Mouse (Mus musculus) CD8-positive naive resting alpha-beta T cell, adult 2 months (primary cell): ENCODE measurements around the gene Mfap4.

Experiments
- DNase-seq, 2 experiments: peaks; one replicate each; pipeline ENCODE4 v3.0.0; 2022; ENCODE audit warnings: low read depth in 2 of 2, low spot score in 2 of 2

Mfap4 gene

DNA sequence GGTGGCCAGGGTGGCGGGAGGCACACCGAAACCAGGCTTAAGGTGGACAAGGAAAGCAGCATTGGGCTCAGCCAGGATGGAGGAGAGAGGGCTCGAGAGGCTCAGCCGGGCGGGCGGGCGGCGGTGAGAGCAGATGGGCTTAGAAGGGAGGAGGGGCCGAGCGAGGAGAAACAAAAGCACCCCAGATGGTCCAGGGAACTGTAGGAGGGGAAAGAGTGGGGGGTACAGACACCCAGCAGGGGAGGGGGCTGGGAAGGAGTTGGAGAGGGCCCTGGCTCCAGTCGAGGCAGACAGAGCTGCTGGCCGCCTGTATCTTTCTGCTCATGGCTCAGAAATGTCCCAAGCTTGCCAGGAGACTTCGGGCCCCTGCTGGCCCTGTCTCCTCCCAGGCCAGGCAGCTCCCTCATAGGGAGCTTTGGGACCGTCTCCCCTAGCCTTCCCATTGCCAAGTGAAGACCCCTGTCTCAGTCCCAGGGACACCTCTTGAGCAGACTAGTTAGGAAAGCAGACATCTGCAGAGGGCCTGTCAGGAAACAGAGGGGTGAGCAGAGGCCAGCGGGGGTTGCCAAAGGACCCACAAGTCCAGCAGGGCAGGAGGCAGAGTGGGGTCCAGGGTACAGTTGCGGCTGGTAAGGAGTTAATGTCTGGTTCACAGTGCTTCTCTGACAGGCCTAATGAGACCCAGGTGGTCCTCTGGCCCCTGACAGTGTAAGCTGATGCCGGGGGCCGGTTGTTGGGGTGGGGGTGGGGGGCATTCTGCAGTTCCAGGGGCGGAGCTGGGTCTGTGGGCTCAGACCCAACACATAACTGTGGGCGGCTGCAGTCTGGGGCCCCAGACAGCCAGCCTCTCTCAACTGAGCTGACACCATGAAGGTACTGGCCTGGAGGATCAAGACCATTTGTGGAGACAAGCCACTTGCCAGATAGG lies at the start of gene Mfap4:
Gene Mfap4 (plus strand): TSS at position 819 of the 928 bp plus-strand sequence.
- no peak for DNase-seq

DNA sequence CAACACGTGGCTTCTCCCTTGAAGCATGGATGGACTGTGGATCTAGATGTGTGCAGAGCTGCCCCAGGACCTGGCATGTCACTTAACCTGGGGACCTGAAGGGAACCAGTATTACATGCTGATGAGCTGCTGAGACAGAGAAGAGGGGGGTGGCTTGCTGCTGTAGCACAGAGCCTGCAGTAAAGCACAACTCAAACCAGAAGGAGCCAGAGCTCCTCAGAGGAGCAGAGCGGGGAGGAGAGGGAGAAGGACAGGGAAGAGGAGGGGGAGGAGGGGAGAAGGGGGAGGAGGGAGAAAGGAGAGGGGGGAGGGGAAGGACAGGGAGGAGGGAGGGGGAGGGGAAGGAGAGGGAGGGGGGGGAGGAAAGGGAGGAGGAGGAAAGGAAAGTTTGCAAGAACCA lies 48.9 kb upstream of the Mfap4 start:
- no peak for DNase-seq

DNA sequence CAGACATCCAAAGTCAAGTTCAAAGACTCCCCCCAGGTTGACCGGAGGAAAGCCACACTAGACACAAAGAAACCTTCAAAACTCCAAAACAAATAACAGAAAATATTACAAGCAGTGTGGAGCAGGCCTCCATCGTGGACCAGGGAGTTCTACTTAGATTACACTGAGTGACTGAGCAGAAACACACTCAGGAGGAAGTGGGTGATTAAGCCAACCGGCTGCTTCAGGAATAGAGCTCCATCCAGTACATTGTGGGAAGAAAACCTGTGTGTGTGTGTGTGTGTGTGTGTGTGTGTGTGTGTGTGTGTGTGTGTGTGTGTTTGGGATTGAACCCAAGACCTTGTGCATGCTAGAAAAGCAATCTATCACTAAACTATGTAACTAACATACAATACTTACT lies 46.1 kb upstream of the Mfap4 start:
- DNase-seq, result no peak

DNA sequence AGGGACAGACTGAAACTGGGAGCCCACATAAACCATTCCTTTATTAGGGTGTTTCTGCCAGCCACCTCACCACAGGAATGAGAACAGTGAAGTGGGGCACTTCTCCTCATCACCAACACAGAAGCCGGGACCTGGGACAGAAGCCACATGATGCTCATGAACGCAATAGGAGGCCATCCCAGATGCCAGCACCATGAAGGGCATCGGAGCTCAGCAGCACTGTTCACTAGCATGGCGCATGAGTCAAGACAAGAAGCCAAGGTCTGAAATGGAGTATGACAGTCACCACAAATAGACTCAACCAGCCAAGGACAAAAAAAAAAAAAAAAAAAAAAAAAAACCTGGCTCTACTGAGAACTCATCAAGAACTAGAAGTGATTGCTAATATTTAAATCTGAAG lies 44.8 kb upstream of the Mfap4 start:
- DNase-seq, result no peak

DNA sequence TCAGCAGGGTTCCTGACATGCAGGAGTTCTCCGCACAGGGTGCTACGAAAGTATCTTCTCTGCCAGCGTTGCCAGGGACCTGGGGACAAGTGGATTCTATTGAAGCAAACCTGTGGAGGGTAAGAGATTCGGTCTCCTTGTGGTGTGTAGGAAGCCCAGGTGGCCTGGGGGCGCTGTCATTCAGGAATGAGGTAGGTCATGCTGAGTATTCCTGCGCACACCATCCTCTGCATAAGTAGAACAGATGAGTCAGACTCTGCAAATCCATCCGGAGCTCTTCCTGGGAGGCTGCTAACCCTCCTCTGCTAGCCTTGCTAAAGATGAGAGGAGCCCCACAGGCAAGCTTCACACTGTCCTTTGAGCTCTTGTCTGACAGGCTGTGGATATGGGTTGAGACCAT lies 43.6 kb upstream of the Mfap4 start:
- DNase-seq, result no peak

- DNase-seq, result no peak
Measured at GRCm38 (mm10) chr11:61443807-61444206, 41.4 kb upstream of the Mfap4 start.

- no peak for DNase-seq
Measured at GRCm38 (mm10) chr11:61447296-61447695, 37.9 kb upstream of the Mfap4 start.

DNA sequence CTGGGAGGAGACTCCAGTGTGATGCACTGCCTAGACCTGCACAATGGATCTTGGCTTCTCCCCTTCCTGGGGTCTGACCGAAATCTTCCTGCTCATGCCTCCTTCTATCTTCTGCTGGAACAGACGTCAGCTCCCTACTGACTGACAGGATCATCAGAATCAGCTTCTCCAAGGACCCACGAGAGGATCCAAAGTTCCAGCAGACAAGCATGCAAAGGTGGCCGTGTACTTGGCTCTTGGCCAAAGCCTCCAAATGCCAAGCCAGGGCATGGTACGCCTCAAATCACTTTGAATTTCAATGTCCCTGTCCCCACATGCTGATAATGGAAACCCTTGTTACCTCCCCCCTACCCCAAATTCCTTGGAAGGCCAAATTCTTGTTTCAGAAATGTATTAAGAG lies 37.2 kb upstream of the Mfap4 start:
- no peak for DNase-seq

DNA sequence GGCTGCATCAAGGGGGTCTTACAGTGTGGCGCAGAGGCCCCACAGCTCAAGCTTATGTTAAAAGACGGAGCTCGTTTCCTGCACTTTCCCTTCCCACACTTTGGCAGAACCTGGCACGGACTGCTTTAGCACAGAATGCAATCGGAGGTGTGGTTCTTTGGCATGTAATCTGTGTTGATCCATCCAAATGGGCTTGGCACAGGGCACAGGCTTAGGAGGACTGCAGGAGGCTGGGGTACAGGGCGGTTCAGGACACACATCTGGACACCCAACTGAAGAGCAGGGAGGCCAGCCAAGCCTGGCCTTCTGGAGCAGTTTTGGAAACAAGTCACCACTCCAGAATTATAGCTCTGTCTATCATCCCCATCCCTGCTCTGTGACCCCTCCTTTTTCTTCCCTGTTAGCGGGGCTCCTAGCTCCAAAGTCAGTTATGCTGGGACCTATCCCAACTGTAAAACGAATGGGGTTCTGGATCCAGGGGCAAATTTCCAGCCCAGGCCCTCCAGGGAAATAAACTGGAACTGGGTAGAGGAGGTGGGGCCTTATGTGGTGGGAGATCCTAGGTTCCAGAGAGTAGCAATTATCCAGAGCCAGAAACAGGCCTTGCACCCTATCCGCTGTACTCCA lies 36.5 kb upstream of the Mfap4 start:
- no peak for DNase-seq

GRCm38 (mm10) chr11:61449499-61450292 lies 35.5 kb upstream of the Mfap4 start:
- DNase-seq, result peak in 1 of 2 experiments; percentile 3

GRCm38 (mm10) chr11:61464071-61464470 lies 21.2 kb upstream of the Mfap4 start:
- no peak for DNase-seq

DNA sequence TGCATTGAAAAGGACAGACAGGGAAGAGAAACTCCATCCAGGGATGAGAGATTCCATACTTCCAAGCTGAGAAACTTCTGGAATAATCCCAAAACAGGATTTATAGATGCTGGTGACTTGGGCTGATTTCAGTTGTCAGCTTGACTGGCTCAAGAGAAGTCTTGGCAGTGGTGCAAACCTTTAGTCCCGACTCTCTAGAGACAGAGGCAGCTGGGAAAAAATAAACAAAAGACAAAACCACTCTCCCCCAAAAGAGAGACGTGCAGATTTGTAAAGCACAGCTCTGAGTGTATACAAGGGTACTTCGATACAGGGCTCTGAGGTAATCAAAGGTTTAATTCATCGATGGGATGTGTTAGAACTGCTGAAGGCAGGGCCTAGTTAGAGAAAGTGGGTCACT lies 19.8 kb upstream of the Mfap4 start:
- DNase-seq, result no peak

DNA sequence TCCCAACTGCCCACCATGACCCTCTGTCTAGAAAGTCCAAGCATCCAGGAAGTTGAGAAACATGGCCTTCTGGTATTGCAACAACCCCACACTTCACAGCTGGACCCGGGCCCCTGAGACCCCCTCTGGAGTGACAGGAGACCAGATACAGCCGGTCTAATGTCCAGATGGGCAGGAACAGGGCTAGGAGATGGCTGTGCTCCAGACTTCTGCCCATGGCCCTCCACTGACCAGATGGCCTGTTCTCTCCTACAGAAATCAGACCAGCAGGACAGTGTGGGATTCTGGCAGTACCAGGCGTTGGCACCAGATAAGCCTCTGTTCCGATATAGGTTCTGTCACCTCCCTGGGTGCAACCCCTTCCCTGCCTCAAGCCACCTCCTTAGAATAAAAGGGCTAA lies 16.7 kb upstream of the Mfap4 start:
- DNase-seq, result no peak

GRCm38 (mm10) chr11:61469317-61469917 lies 15.8 kb upstream of the Mfap4 start:
- no peak for DNase-seq

GRCm38 (mm10) chr11:61470880-61471279 lies 14.4 kb upstream of the Mfap4 start:
- DNase-seq, result no peak

DNA sequence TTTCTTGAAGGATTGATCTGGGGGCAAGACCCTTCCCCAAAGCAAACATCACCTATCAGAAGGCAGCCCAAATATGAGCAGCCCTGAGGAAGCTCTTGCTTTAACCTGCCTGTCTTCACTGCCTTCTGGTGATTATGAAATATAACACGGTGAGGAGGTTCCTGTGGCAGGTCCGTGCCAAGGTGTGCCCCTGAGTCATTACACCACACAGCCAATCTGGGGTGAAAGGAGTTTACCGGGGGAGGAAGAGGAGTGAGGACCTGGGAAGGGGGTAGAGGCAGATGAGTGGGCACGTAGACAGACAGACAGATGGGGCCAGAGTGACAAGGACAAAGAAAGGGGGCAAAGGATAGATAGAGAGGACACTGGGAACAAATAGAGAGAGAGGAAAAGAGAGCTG lies 11.6 kb upstream of the Mfap4 start:
- no peak for DNase-seq

DNA sequence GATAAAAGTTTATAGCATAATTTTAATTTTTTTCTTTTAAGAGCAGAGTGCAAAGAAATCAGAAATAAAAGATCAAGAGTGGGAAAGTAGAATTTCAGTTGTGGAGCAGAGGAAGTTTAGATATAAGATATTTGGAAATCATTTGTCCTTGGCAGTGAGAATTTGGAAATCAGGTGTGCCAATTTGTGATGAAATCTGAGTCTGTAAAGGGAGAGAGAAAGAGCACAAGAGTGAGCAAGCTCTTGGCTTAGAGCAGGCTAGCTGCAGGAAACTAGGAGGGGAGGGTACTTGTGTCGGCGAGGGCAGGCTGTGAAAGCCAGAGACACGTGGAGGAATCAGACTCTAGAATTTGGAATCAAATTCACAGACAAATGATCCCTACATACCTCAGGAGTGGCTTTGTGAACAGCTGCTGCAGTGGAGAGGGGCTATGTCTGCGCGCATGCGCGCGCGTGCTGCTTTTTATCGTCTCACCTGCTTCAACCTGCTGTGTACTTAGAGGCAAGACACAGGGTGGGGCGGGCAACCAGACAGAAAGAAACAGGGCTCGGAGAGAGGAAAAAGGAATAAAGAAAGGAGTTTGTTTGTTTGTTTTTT lies 8.3 kb upstream of the Mfap4 start:
- DNase-seq, result no peak

- no peak for DNase-seq
Measured at GRCm38 (mm10) chr11:61477566-61478508, 7.4 kb upstream of the Mfap4 start.

DNA sequence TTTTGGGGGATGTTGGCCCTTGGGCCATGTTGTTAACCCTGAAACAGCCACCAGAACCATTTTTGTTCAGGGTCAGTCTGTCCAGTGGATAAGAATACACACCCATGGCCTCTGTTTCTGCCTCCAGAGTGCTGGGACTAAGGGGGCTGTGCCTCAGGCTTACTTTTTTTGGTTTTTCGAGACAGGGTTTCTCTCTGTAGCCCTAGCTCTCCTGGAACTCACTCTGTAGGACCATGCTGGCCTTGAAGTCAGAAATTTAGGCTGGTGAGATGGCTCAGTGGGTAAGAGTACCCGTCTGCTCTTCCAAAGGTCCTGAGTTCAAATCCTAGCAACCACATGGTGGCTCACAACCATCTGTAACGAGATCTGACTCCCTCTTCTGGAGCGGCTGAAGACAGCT lies 6.4 kb upstream of the Mfap4 start:
- no peak for DNase-seq
